Mouse (Mus musculus) kidney, embryonic 14.5 days (tissue): ENCODE data around the gene Gm20390. TPM values are rescaled to one million over a fixed set of nuclear protein-coding genes. Genes with fewer than 3 reads are reported as not detected.

Source experiments
- ATAC-seq: fragments of 200-750 bp; cut with Nextera tagmentation; 2 replicates; pipeline ENCODE4 v1.8.0; 2017; ENCODE audit warnings: moderate number of reproducible peaks, mild to moderate bottlenecking, moderate TSS enrichment, moderate library complexity; ENCODE audit not compliant: low FRiP score, low TSS enrichment
- H3K27ac ChIP-seq: fragments of 300-500 bp; sonication (generic); 2 replicates; pipeline ENCODE4 v1.5.1; 2014; ENCODE audit warnings: low read depth, mild to moderate bottlenecking, low read length, moderate library complexity, mixed read lengths
- H3K27me3 ChIP-seq: fragments of 300-500 bp; sonication (generic); 2 replicates; pipeline ENCODE4 v1.6.1; 2014; ENCODE audit warnings: mild to moderate bottlenecking, low read length; ENCODE audit not compliant: control insufficient read depth, insufficient read depth
- H3K36me3 ChIP-seq: fragments of 300-500 bp; sonication (generic); 2 replicates; pipeline ENCODE4 v1.6.1; 2014; ENCODE audit warnings: low read length, mixed read lengths; ENCODE audit not compliant: control insufficient read depth, insufficient read depth
- H3K4me1 ChIP-seq: fragments of 300-500 bp; sonication (generic); 2 replicates; pipeline ENCODE4 v1.6.1; 2014; ENCODE audit warnings: low read length, mixed read lengths; ENCODE audit not compliant: control insufficient read depth, insufficient read depth
- H3K4me2 ChIP-seq: fragments of 300-500 bp; sonication (generic); replicated peaks from 2 replicates; pipeline ENCODE4 v1.6.1; 2014; ENCODE audit warnings: low read depth, mild to moderate bottlenecking, low read length
- H3K4me3 ChIP-seq: fragments of 300-500 bp; sonication (generic); 2 replicates; pipeline ENCODE4 v1.5.1; 2014; ENCODE audit warnings: mild to moderate bottlenecking, low read length
- H3K9ac ChIP-seq: fragments of 300-500 bp; sonication (generic); 2 replicates; pipeline ENCODE4 v1.6.1; 2014; ENCODE audit warnings: low read depth, mild to moderate bottlenecking, low read length, moderate library complexity
- H3K9me3 ChIP-seq: fragments of 300-500 bp; sonication (generic); 2 replicates; pipeline ENCODE4 v1.6.1; 2016; ENCODE audit warnings: low read length; ENCODE audit not compliant: control insufficient read depth
- WGBS: fragments of 180-500 bp; shearing (Covaris S2); extraction: QIAGEN DNeasy Blood & Tissue Kit; methylation state at CpG from one replicate; pipeline ENCODE4 v1.1.7; 2014; 5-methylcytosine and 5-hydroxymethylcytosine counted together
- polyA plus RNA-seq: library from polyadenylated mRNA; unstranded; fragments of >200 nt; fragmentation: Nextera tagmentation; extraction: Ambion mirVana; gene quantifications from 2 replicates; pipeline ENCODE4 v1.2.1, GENCODE M21; 2014

The Gm20390 gene
- polyA plus RNA-seq, 1 experiment from 2014 or later = 458 TPM

DNA sequence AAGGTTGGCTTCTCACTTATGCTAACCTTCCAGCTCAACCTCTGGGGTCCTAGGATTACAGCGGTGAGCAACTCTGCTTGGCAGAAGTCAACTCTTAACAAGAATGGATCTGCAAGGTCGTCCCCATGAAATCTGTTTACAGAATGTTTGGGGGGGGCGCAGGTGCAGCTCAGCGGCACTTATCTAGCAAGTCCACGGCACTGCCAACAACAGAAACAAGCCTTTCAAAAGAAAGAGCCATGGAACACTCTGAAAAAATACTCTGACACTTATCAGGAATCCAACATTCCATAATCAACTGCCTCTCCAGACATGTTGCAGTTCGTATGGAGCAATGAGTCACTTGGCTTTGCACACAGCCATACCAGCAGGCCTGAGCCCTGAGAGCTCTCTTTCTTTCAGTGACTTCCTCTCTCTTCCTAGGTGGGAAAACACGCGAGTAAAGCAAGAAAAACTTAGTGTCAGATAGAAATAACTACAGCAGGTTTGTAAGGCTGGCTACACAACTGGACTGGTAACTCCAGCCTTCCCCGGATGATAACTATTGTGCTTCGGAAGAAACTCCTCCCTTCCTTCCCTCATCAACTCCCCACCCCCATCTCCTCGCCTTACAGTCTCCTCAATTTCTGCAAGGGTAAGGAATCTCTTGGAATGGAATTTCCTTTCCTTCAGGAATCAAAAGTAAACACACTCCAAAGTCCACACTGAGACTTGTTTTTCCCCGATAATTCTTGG, 20.4 kb upstream of the Gm20390 start:
- Histone ChIP-seq H3K4me1 (no peaks in the 10 kb centered on the region), H3K27me3 (no peaks in the 10 kb centered on the region), H3K36me3 (no peaks in the 10 kb centered on the region), H3K27ac (peak overlapping the region; percentile 71; the same call in 1 of the 2 replicates), H3K4me2 (no peak overlapping the region), H3K9ac (no peak overlapping the region), H3K4me3 (no peak overlapping the region), H3K9me3 (no peaks in the 10 kb centered on the region)
- no peak for ATAC-seq
- WGBS = 64% methylated on average over 12 of the region's 12 CpGs

DNA sequence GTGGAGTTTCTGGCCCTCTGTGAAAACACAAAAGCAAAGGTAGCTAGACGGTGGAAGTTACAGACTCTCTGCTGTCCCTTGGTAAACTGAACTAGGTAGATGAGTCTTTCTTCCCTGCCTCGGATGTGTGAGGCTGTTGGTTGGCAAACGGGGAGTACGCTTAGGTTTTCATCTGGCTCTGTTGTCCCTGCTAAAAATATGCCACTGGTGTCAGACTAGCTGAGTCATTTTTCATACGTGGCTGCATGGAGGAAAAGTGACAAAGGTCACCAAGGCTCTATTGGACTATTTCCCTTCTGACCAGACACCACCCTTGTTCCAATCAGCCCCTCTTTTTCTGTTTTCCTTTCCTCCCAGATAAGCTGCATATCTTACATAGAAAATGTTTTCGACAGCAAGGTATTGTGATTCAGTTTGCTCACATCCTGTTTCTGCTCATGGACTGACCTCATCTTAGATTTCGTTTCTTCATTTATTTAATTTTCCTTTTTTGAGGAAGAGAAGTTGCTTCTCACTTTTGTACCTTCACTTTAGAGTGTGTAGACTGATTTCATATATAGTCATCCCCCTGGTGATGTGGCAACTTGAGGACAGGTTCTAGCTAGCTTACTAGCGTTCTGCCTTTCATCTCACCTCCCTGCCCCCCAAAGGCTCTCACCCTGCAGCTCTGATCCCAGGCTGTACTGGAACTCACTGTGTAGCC, 19.7 kb upstream of the Gm20390 start:
- H3K4me3 ChIP-seq = no peak overlapping the region
- no peaks in the 10 kb centered on the region for H3K36me3 ChIP-seq
- no peaks in the 10 kb centered on the region for H3K9me3 ChIP-seq
- no peak overlapping the region for H3K9ac ChIP-seq
- no peaks in the 10 kb centered on the region for H3K4me1 ChIP-seq
- H3K27ac ChIP-seq = peak overlapping the region; percentile 71; the same call in 1 of the 2 replicates
- H3K4me2 ChIP-seq = no peak overlapping the region
- 63% methylated on average over 8 of the region's 8 CpGs for WGBS
- H3K27me3 ChIP-seq = no peaks in the 10 kb centered on the region
- no peak for ATAC-seq

DNA sequence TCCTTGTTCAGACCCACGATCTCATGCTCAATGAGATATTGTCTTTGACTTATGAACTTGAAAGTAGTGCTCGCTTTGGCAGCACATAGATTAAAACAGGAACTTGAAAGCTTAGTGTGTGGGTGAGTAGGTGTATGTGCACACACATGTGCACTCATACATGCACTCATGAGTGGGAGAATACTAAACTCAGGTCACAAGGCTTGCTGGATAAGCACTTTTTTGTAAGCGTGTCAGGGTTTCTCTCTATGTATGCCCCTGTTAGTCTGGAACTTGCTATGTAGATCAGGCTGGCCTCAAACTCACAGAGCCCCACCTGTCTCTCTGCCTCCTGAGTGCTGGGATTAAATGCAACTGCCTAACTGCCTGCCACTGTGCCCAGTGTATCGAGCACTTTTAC, 18.9 kb upstream of the Gm20390 start:
- Histone ChIP-seq H3K36me3 (no peaks in the 10 kb centered on the region), H3K9ac (no peak overlapping the region), H3K27me3 (no peaks in the 10 kb centered on the region), H3K27ac (no peak overlapping the region), H3K4me3 (no peak overlapping the region), H3K4me2 (no peak overlapping the region), H3K9me3 (no peaks in the 10 kb centered on the region), H3K4me1 (no peaks in the 10 kb centered on the region)
- no peak for ATAC-seq
- 82% methylated on average over 4 of the region's 4 CpGs for WGBS

DNA sequence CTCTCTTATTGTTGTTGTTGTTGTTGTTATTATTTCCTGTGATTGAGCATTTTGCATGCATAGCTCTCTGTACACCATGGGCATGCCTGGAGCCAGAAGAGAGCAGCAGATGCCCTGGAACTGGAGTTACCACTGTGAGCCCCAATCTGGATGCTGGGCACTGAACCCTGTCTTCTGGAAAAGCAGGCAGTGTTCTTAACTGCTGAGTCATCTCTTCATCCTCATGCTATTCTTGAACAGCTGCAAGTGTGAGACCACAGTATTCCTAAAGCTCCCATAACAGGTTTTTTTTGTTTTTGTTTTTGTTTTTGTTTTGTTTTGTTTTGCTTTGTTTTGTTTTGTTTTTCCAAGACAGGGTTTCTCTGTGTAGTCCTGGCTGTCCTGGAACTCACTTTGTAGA, 18.2 kb upstream of the Gm20390 start:
- Histone ChIP-seq H3K27me3 (no peaks in the 10 kb centered on the region), H3K4me1 (no peaks in the 10 kb centered on the region)
- no peak for ATAC-seq

DNA sequence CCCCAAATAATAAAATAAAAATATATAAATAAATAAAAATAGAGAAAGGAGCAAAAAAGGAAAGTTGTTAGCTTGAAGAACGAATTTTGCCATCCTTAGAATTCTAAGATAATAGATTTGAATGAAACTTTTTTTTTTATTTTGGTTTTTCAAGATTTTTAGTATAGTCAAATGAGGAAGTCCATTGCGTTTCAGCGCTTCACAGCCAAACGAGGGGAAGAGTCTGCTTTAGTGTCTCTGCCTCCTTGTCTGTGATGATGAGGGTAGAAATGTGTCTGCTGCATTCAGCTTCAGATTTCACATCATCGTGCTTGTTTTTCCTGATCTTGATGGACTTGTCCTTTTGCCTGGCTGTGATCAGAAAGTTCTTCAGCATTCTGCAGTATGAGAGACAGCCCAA, 17.2 kb upstream of the Gm20390 start:
- WGBS = 85% methylated on average over 5 of the region's 5 CpGs
- Histone ChIP-seq H3K4me2 (no peak overlapping the region), H3K4me3 (no peak overlapping the region), H3K9me3 (no peaks in the 10 kb centered on the region), H3K27me3 (no peaks in the 10 kb centered on the region), H3K27ac (no peak overlapping the region), H3K36me3 (no peaks in the 10 kb centered on the region), H3K9ac (no peak overlapping the region), H3K4me1 (no peaks in the 10 kb centered on the region)
- no peak for ATAC-seq

More for the DNA sequence above, 18.2 kb upstream of the Gm20390 start:
- H3K4me2 ChIP-seq = no peak overlapping the region
- H3K9me3 ChIP-seq = no peaks in the 10 kb centered on the region
- H3K4me3 ChIP-seq = no peak overlapping the region
- H3K36me3 ChIP-seq = no peaks in the 10 kb centered on the region
- no peak overlapping the region for H3K27ac ChIP-seq
- H3K9ac ChIP-seq = no peak overlapping the region

DNA sequence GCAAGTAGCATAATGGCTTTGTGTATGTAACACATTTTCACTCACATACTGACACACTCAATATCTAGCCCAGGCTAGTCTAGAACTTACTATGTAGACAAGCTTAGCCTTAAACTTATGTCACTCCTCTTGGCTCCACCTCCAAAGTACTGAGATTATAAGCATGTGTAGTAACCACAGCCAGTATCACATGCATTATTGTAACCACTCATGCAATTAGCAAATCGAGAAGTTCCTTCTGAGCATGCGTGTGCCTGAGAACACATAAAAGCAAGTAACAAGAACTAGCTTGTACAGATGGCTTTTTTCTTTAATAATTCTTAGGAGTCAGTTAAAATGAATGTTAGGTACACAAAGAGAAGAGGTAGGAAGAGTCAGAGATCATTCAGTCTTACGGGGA, 16.5 kb upstream of the Gm20390 start:
- WGBS = 91% methylated on average over 3 of the region's 3 CpGs
- no peak for ATAC-seq

DNA sequence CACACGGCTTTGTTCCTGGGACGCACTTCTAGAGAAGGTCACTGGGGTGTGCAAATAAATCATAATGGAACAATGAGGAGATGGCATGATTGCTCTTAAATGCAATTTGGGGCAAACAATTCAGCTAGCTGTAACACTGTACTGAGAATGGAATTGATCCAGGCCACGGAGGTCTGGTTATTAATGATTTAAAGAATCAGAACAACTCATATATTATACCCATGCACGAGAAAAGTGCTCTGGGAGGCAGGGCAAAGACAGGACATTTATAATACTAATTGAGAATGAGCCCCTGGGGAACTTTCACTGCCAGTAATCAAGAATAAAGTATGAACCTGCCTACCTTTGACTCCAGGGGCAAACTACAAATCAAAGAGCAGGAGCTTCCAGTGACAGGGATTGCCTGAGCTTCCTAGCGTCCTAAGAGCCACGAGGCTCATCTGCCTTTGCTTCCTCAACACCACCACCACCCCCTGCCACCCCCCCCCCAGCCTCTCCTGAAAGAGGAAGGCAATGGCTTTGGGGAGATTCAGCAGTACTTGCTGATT, 11.5 kb upstream of the Gm20390 start:
- Histone ChIP-seq H3K9me3 (no peaks in the 10 kb centered on the region), H3K9ac (no peak overlapping the region), H3K4me3 (no peak overlapping the region), H3K4me1 (no peaks in the 10 kb centered on the region), H3K4me2 (no peak overlapping the region), H3K36me3 (no peaks in the 10 kb centered on the region), H3K27ac (no peak overlapping the region), H3K27me3 (no peaks in the 10 kb centered on the region)
- no peak for ATAC-seq
- 24% methylated on average over 6 of the region's 6 CpGs for WGBS

More for the DNA sequence above, 16.5 kb upstream of the Gm20390 start:
- Histone ChIP-seq H3K4me3 (no peak overlapping the region), H3K4me2 (no peak overlapping the region), H3K9ac (no peak overlapping the region), H3K27ac (no peak overlapping the region), H3K9me3 (no peaks in the 10 kb centered on the region), H3K36me3 (no peaks in the 10 kb centered on the region), H3K27me3 (no peaks in the 10 kb centered on the region), H3K4me1 (no peaks in the 10 kb centered on the region)

DNA sequence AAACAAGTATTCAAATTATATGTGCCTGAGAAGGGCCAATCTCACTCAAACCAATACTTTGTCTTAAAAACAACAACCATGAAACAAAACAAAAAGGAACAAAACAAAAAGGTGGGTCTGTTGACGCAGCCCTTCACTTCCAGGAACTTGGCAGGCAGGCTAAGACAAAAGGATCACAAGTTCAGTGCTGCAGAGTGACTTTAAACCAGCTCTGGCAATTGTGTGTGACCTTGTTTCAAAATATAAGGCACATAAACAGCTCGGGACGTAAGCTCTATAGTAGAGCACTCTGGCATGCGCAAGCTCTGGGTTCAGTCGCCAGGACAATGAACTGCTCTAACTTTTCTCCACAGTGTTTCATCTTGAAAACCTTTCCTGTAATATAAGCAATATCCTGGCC, 4.9 kb upstream of the Gm20390 start:
- Histone ChIP-seq H3K4me3 (no peak overlapping the region), H3K27me3 (no peaks in the 10 kb centered on the region), H3K4me2 (no peak overlapping the region), H3K4me1 (no peaks in the 10 kb centered on the region; the same call in 1 of the 2 replicates), H3K27ac (no peak overlapping the region), H3K9me3 (no peaks in the 10 kb centered on the region), H3K36me3 (no peaks in the 10 kb centered on the region), H3K9ac (no peak overlapping the region)
- no peak for ATAC-seq
- 93% methylated on average over 5 of the region's 5 CpGs for WGBS

DNA sequence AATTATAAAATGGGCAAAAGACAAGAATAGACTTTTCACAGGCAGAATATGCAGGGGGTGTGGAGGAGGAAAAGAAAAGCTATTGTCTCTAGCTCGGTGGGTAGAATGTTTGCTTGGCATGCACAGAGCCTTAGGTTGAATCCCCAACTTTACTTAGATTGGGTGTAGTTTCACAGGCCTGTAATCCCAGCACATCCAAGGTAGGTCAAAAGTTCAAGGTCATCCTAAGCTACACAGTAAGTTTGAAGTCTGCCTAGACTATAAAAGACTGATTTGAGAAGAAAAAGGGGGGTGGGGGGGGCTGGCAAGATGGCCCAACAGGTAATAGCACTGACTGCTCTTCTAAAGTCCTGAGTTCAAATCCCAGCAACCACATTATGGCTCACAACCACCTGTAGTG, 1.7 kb upstream of the Gm20390 start:
- 91% methylated on average over 1 of the region's 1 CpGs for WGBS
- peaks cover 12% of the 10 kb centered on the region for H3K36me3 ChIP-seq
- ATAC-seq = no peak
- no peak overlapping the region for H3K9ac ChIP-seq
- no peak overlapping the region for H3K4me2 ChIP-seq
- H3K4me1 ChIP-seq = peaks cover 4% of the 10 kb centered on the region; the same call in 1 of the 2 replicates
- H3K4me3 ChIP-seq = no peak overlapping the region
- no peaks in the 10 kb centered on the region for H3K27me3 ChIP-seq
- no peak overlapping the region for H3K27ac ChIP-seq
- H3K9me3 ChIP-seq = no peaks in the 10 kb centered on the region
